Mouse (Mus musculus): ENCODE measurements around the gene Fam53b. TPM values are rescaled to one million over a fixed set of nuclear protein-coding genes. Genes with fewer than 3 reads are reported as not detected.

The Fam53b gene
- polyA plus RNA-seq, 1 experiment from 2014 or later, result 17.4 TPM

- H3K27ac ChIP-seq (ENCODE audit: low read length), result no peak overlapping the region
- H3K27me3 ChIP-seq (ENCODE audit: control insufficient read depth, insufficient read depth, low read length), result no peaks in the 10 kb centered on the region
- H3K9me3 ChIP-seq (replicated peaks; ENCODE audit: control insufficient read depth, low read length), result no peaks in the 10 kb centered on the region
- 72% methylated on average over 9 of the region's 9 CpGs for WGBS
- peaks cover 8% of the 10 kb centered on the region; the same call in 1 of the 2 replicates for H3K4me1 ChIP-seq (ENCODE audit: control insufficient read depth, insufficient read depth, low read length)
- no peak overlapping the region for H3K9ac ChIP-seq (ENCODE audit: low read length)
- H3K4me3 ChIP-seq (replicated peaks; ENCODE audit: low read length), result no peak overlapping the region
- H3K36me3 ChIP-seq (ENCODE audit: control insufficient read depth, insufficient read depth, low read length), result no peaks in the 10 kb centered on the region
- no peak overlapping the region for H3K4me2 ChIP-seq (ENCODE audit: low read depth, low read length)
- ATAC-seq (ENCODE audit: insufficient read depth, low FRiP score), result no peak
These were observed 110.0 kb downstream of the Fam53b start for GRCm38 (mm10) chr7:132703515-132704309.

- ATAC-seq (ENCODE audit: insufficient read depth, low FRiP score), result no peak
- 77% methylated on average over 5 of the region's 5 CpGs for WGBS
- H3K4me2 ChIP-seq (ENCODE audit: low read depth, low read length), result no peak overlapping the region
- no peak overlapping the region for H3K4me3 ChIP-seq (replicated peaks; ENCODE audit: low read length)
- H3K36me3 ChIP-seq (ENCODE audit: control insufficient read depth, insufficient read depth, low read length), result no peaks in the 10 kb centered on the region
- H3K27me3 ChIP-seq (ENCODE audit: control insufficient read depth, insufficient read depth, low read length), result no peaks in the 10 kb centered on the region
- no peaks in the 10 kb centered on the region for H3K9me3 ChIP-seq (replicated peaks; ENCODE audit: control insufficient read depth, low read length)
- peaks cover 8% of the 10 kb centered on the region; the same call in 1 of the 2 replicates for H3K4me1 ChIP-seq (ENCODE audit: control insufficient read depth, insufficient read depth, low read length)
- no peak overlapping the region for H3K9ac ChIP-seq (ENCODE audit: low read length)
- H3K27ac ChIP-seq (ENCODE audit: low read length), result no peak overlapping the region
These were observed 111.1 kb downstream of the Fam53b start for GRCm38 (mm10) chr7:132702492-132703070.

- H3K9ac ChIP-seq (ENCODE audit: low read length), result no peak overlapping the region
- H3K27ac ChIP-seq (ENCODE audit: low read length), result no peak overlapping the region
- H3K4me3 ChIP-seq (replicated peaks; ENCODE audit: low read length), result no peak overlapping the region
- peaks cover 8% of the 10 kb centered on the region; the same call in 1 of the 2 replicates for H3K4me1 ChIP-seq (ENCODE audit: control insufficient read depth, insufficient read depth, low read length)
- H3K4me2 ChIP-seq (ENCODE audit: low read depth, low read length), result no peak overlapping the region
- no peak for ATAC-seq (ENCODE audit: insufficient read depth, low FRiP score)
- WGBS, result 79% methylated on average over 3 of the region's 3 CpGs
- no peaks in the 10 kb centered on the region for H3K9me3 ChIP-seq (replicated peaks; ENCODE audit: control insufficient read depth, low read length)
- no peaks in the 10 kb centered on the region for H3K27me3 ChIP-seq (ENCODE audit: control insufficient read depth, insufficient read depth, low read length)
- H3K36me3 ChIP-seq (ENCODE audit: control insufficient read depth, insufficient read depth, low read length), result no peaks in the 10 kb centered on the region
These were observed 111.7 kb downstream of the Fam53b start for GRCm38 (mm10) chr7:132702024-132702423.

- 71% methylated on average over 3 of the region's 3 CpGs for WGBS
These were observed 112.3 kb downstream of the Fam53b start for GRCm38 (mm10) chr7:132701412-132701811.

GRCm38 (mm10) chr7:132700107-132700506 is 113.6 kb downstream of the Fam53b start:
- 72% methylated on average over 4 of the region's 4 CpGs for WGBS
- Histone ChIP-seq H3K27ac (ENCODE audit: low read length) (no peak overlapping the region), H3K4me1 (ENCODE audit: control insufficient read depth, insufficient read depth, low read length) (peaks cover 8% of the 10 kb centered on the region; the same call in 1 of the 2 replicates), H3K4me2 (ENCODE audit: low read depth, low read length) (no peak overlapping the region), H3K4me3 (replicated peaks; ENCODE audit: low read length) (no peak overlapping the region), H3K27me3 (ENCODE audit: control insufficient read depth, insufficient read depth, low read length) (no peaks in the 10 kb centered on the region), H3K9me3 (replicated peaks; ENCODE audit: control insufficient read depth, low read length) (no peaks in the 10 kb centered on the region), H3K9ac (ENCODE audit: low read length) (no peak overlapping the region), H3K36me3 (ENCODE audit: control insufficient read depth, insufficient read depth, low read length) (no peaks in the 10 kb centered on the region)
- no peak for ATAC-seq (ENCODE audit: insufficient read depth, low FRiP score)

More at GRCm38 (mm10) chr7:132701412-132701811, 112.3 kb downstream of the Fam53b start:
- Histone ChIP-seq H3K9me3 (replicated peaks; ENCODE audit: control insufficient read depth, low read length) (no peaks in the 10 kb centered on the region), H3K9ac (ENCODE audit: low read length) (no peak overlapping the region), H3K27me3 (ENCODE audit: control insufficient read depth, insufficient read depth, low read length) (no peaks in the 10 kb centered on the region), H3K4me3 (replicated peaks; ENCODE audit: low read length) (no peak overlapping the region), H3K36me3 (ENCODE audit: control insufficient read depth, insufficient read depth, low read length) (no peaks in the 10 kb centered on the region), H3K4me1 (ENCODE audit: control insufficient read depth, insufficient read depth, low read length) (peaks cover 8% of the 10 kb centered on the region; the same call in 1 of the 2 replicates), H3K27ac (ENCODE audit: low read length) (no peak overlapping the region), H3K4me2 (ENCODE audit: low read depth, low read length) (no peak overlapping the region)
- ATAC-seq (ENCODE audit: insufficient read depth, low FRiP score), result peak; percentile 41; the same call in 1 of the 2 replicates

- Histone ChIP-seq H3K27me3 (ENCODE audit: control insufficient read depth, insufficient read depth, low read length) (no peaks in the 10 kb centered on the region), H3K9me3 (replicated peaks; ENCODE audit: control insufficient read depth, low read length) (no peaks in the 10 kb centered on the region), H3K4me2 (ENCODE audit: low read depth, low read length) (no peak overlapping the region), H3K9ac (ENCODE audit: low read length) (no peak overlapping the region), H3K4me3 (replicated peaks; ENCODE audit: low read length) (no peak overlapping the region), H3K4me1 (ENCODE audit: control insufficient read depth, insufficient read depth, low read length) (peaks cover 8% of the 10 kb centered on the region; the same call in 1 of the 2 replicates), H3K36me3 (ENCODE audit: control insufficient read depth, insufficient read depth, low read length) (no peaks in the 10 kb centered on the region), H3K27ac (ENCODE audit: low read length) (no peak overlapping the region)
- ATAC-seq (ENCODE audit: insufficient read depth, low FRiP score), result no peak
These were observed 114.0 kb downstream of the Fam53b start for GRCm38 (mm10) chr7:132699639-132700038.

GRCm38 (mm10) chr7:132699165-132699564 is 114.5 kb downstream of the Fam53b start:
- H3K36me3 ChIP-seq (ENCODE audit: control insufficient read depth, insufficient read depth, low read length), result no peaks in the 10 kb centered on the region
- H3K4me2 ChIP-seq (ENCODE audit: low read depth, low read length), result no peak overlapping the region
- H3K4me3 ChIP-seq (replicated peaks; ENCODE audit: low read length), result no peak overlapping the region
- H3K27ac ChIP-seq (ENCODE audit: low read length), result no peak overlapping the region
- peaks cover 8% of the 10 kb centered on the region; the same call in 1 of the 2 replicates for H3K4me1 ChIP-seq (ENCODE audit: control insufficient read depth, insufficient read depth, low read length)
- ATAC-seq (ENCODE audit: insufficient read depth, low FRiP score), result no peak
- no peaks in the 10 kb centered on the region for H3K27me3 ChIP-seq (ENCODE audit: control insufficient read depth, insufficient read depth, low read length)
- H3K9ac ChIP-seq (ENCODE audit: low read length), result no peak overlapping the region
- WGBS, result 68% methylated on average over 4 of the region's 4 CpGs
- H3K9me3 ChIP-seq (replicated peaks; ENCODE audit: control insufficient read depth, low read length), result no peaks in the 10 kb centered on the region

- 81% methylated on average over 4 of the region's 4 CpGs for WGBS
These were observed 114.9 kb downstream of the Fam53b start for GRCm38 (mm10) chr7:132698737-132699136.

GRCm38 (mm10) chr7:132697258-132697796 is 116.4 kb downstream of the Fam53b start:
- no peaks in the 10 kb centered on the region for H3K9me3 ChIP-seq (replicated peaks; ENCODE audit: control insufficient read depth, low read length)
- no peak for ATAC-seq (ENCODE audit: insufficient read depth, low FRiP score)
- H3K27me3 ChIP-seq (ENCODE audit: control insufficient read depth, insufficient read depth, low read length), result no peaks in the 10 kb centered on the region
- H3K4me3 ChIP-seq (replicated peaks; ENCODE audit: low read length), result no peak overlapping the region
- no peaks in the 10 kb centered on the region for H3K36me3 ChIP-seq (ENCODE audit: control insufficient read depth, insufficient read depth, low read length)
- 69% methylated on average over 8 of the region's 8 CpGs for WGBS
- no peaks in the 10 kb centered on the region; the same call in 1 of the 2 replicates for H3K4me1 ChIP-seq (ENCODE audit: control insufficient read depth, insufficient read depth, low read length)
- H3K27ac ChIP-seq (ENCODE audit: low read length), result no peak overlapping the region
- H3K4me2 ChIP-seq (ENCODE audit: low read depth, low read length), result no peak overlapping the region
- H3K9ac ChIP-seq (ENCODE audit: low read length), result no peak overlapping the region

More at GRCm38 (mm10) chr7:132698737-132699136, 114.9 kb downstream of the Fam53b start:
- H3K4me3 ChIP-seq (replicated peaks; ENCODE audit: low read length), result no peak overlapping the region
- no peak overlapping the region for H3K4me2 ChIP-seq (ENCODE audit: low read depth, low read length)
- H3K9ac ChIP-seq (ENCODE audit: low read length), result no peak overlapping the region
- peaks cover 3% of the 10 kb centered on the region; the same call in 1 of the 2 replicates for H3K4me1 ChIP-seq (ENCODE audit: control insufficient read depth, insufficient read depth, low read length)
- H3K9me3 ChIP-seq (replicated peaks; ENCODE audit: control insufficient read depth, low read length), result no peaks in the 10 kb centered on the region
- H3K27ac ChIP-seq (ENCODE audit: low read length), result no peak overlapping the region
- H3K27me3 ChIP-seq (ENCODE audit: control insufficient read depth, insufficient read depth, low read length), result no peaks in the 10 kb centered on the region
- no peaks in the 10 kb centered on the region for H3K36me3 ChIP-seq (ENCODE audit: control insufficient read depth, insufficient read depth, low read length)
- no peak for ATAC-seq (ENCODE audit: insufficient read depth, low FRiP score)

Data from stomach, embryonic 16.5 days (tissue).